Mouse (Mus musculus): ENCODE measurements around the gene Gm49373. TPM values are rescaled to one million over a fixed set of nuclear protein-coding genes. Genes with fewer than 3 reads are reported as not detected.
A peak's percentile ranks its signal among the peaks of the same experiment; 100 is the strongest.

Gene Gm49373
- total and polyA plus RNA-seq, 3 experiments, result 0.60 to 1.5 (median 0.85) TPM

- peaks cover 61 to 83% of the 10 kb centered on the region in 2 experiments for H3K36me3 ChIP-seq (replicated peaks in 1 of 2; ENCODE audit: control insufficient read depth in 1 of 2, insufficient read depth in 1 of 2, low read length in 1 of 2)
- TF ChIP-seq POLR2AphosphoS2 (IDR thresholded peaks at IDR 0.05; ENCODE audit: low read depth, low read length), result 0 out of 2 replicates have a peak, but pooled peaks have one; percentile 8
- TF ChIP-seq RAD21 (IDR thresholded peaks at IDR 0.05; ENCODE audit: low read depth, low read length), result no peak
- no peaks in the 10 kb centered on the region for H3K27me3 ChIP-seq (replicated peaks)
Measured at GRCm38 (mm10) chr9:21021363-21021762, 51.5 kb downstream of the Gm49373 start.

GRCm38 (mm10) chr9:21018600-21018999 is 54.3 kb downstream of the Gm49373 start:
- Histone ChIP-seq H3K79me2 (replicated peaks; ENCODE audit: control insufficient read depth, extremely low read depth, insufficient read depth, poor library complexity, severe bottlenecking) (peaks cover 73% of the 10 kb centered on the region), H3K27me3 (replicated peaks) (no peaks in the 10 kb centered on the region), H3K4me3 (replicated peaks in 1 of 3; ENCODE audit: low read depth in 2 of 3, low read length in 2 of 3, poor library complexity in 1 of 3) (peak overlapping the region; percentile 9 to 50 (median 29)), H3K9ac (ENCODE audit: insufficient read depth, low read depth) (peak overlapping the region; percentile 25; the same call in 1 of the 2 replicates), H3K9me3 (replicated peaks; ENCODE audit: low read length) (no peaks in the 10 kb centered on the region), H3K27ac (ENCODE audit: insufficient read depth, low read depth) (no peak overlapping the region), H3K4me1 (ENCODE audit: control insufficient read depth in 1 of 2, insufficient read depth in 2 of 2) (peaks cover 26 to 62% of the 10 kb centered on the region in 2 experiments), H3K4me2 (ENCODE audit: insufficient read depth, low read depth, poor library complexity, severe bottlenecking) (peak overlapping the region; percentile 65), H3K36me3 (replicated peaks in 1 of 2; ENCODE audit: control insufficient read depth in 1 of 2, insufficient read depth in 1 of 2, low read length in 1 of 2) (peaks cover 43 to 58% of the 10 kb centered on the region in 2 experiments)
- dilution Hi-C loops (cut with MboI; ENCODE audit: extremely low pct_ligation_motif_present, extremely low pct_unique_long_range_greater_than_20kb, low sequenced_read_pairs) (no loop called here), in situ Hi-C loops (cut with MboI; ENCODE audit: low pct_ligation_motif_present, low pct_unique_long_range_greater_than_20kb, low sequenced_read_pairs) (loop anchor here (10.0 kb wide), 1 partner anchor 126 kb away; the partner anchor contains the start of gene Cdc37)
- TF ChIP-seq ELF1 (IDR thresholded peaks at IDR 0.05; ENCODE audit: low read depth, low read length) (no peak), HCFC1 (IDR thresholded peaks at IDR 0.05; ENCODE audit: low read depth, low read length) (no peak), ETS1 (conservative IDR thresholded peaks at IDR 0.05; ENCODE audit: low read depth, low read length) (no peak), PAX5 (IDR thresholded peaks at IDR 0.05; ENCODE audit: low read length) (no peak), SIN3A (IDR thresholded peaks at IDR 0.05; ENCODE audit: low read length) (no peak), USF1 (IDR thresholded peaks at IDR 0.05; ENCODE audit: low read depth, low read length) (no peak)
- DNase-seq (ENCODE audit: extremely low read depth), result no peak

More at GRCm38 (mm10) chr9:21021363-21021762, 51.5 kb downstream of the Gm49373 start:
- Histone ChIP-seq H3K9ac (ENCODE audit: insufficient read depth, low read depth) (no peak overlapping the region), H3K4me1 (ENCODE audit: control insufficient read depth in 1 of 2, insufficient read depth in 2 of 2) (peaks cover 19 to 50% of the 10 kb centered on the region in 2 experiments), H3K79me2 (replicated peaks; ENCODE audit: control insufficient read depth, extremely low read depth, insufficient read depth, poor library complexity, severe bottlenecking) (peaks cover 82% of the 10 kb centered on the region), H3K9me3 (replicated peaks; ENCODE audit: low read length) (no peaks in the 10 kb centered on the region), H3K4me2 (ENCODE audit: insufficient read depth, low read depth, poor library complexity, severe bottlenecking) (no peak overlapping the region), H3K27ac (ENCODE audit: insufficient read depth, low read depth) (no peak overlapping the region), H3K4me3 (replicated peaks in 1 of 3; ENCODE audit: low read depth in 2 of 3, low read length in 2 of 3, poor library complexity in 1 of 3) (no peak overlapping the region)
- DNase-seq (ENCODE audit: extremely low read depth), result no peak
- in situ Hi-C loops (cut with MboI; ENCODE audit: low pct_ligation_motif_present, low pct_unique_long_range_greater_than_20kb, low sequenced_read_pairs) (no loop called here), dilution Hi-C loops (cut with MboI; ENCODE audit: extremely low pct_ligation_motif_present, extremely low pct_unique_long_range_greater_than_20kb, low sequenced_read_pairs) (no loop called here)

- DNase-seq (ENCODE audit: extremely low read depth), result no peak
- Histone ChIP-seq H3K27me3 (replicated peaks) (no peaks in the 10 kb centered on the region), H3K27ac (ENCODE audit: insufficient read depth, low read depth) (peak overlapping the region; percentile 37), H3K36me3 (replicated peaks in 1 of 2; ENCODE audit: control insufficient read depth in 1 of 2, insufficient read depth in 1 of 2, low read length in 1 of 2) (peaks cover 35 to 48% of the 10 kb centered on the region in 2 experiments), H3K9ac (ENCODE audit: insufficient read depth, low read depth) (peak overlapping the region; percentile 50), H3K4me3 (replicated peaks in 1 of 3; ENCODE audit: low read depth in 2 of 3, low read length in 2 of 3, poor library complexity in 1 of 3) (peak overlapping the region; percentile 60 to 90 (median 69)), H3K79me2 (replicated peaks; ENCODE audit: control insufficient read depth, extremely low read depth, insufficient read depth, poor library complexity, severe bottlenecking) (peaks cover 60% of the 10 kb centered on the region), H3K4me2 (ENCODE audit: insufficient read depth, low read depth, poor library complexity, severe bottlenecking) (peak overlapping the region; percentile 89), H3K4me1 (ENCODE audit: control insufficient read depth in 1 of 2, insufficient read depth in 2 of 2) (peaks cover 26 to 56% of the 10 kb centered on the region in 2 experiments), H3K9me3 (replicated peaks; ENCODE audit: low read length) (no peaks in the 10 kb centered on the region)
- dilution Hi-C loops (cut with MboI; ENCODE audit: extremely low pct_ligation_motif_present, extremely low pct_unique_long_range_greater_than_20kb, low sequenced_read_pairs) (no loop called here), in situ Hi-C loops (cut with MboI; ENCODE audit: low pct_ligation_motif_present, low pct_unique_long_range_greater_than_20kb, low sequenced_read_pairs) (loop anchor here (10.0 kb wide), 1 partner anchor 128 kb away; the partner anchor contains the start of gene Cdc37)
- TF ChIP-seq ZKSCAN1 (IDR thresholded peaks at IDR 0.05; ENCODE audit: borderline replicate concordance, low read depth, low read length) (no peak), NRF1 (IDR thresholded peaks at IDR 0.05; ENCODE audit: low read depth, low read length) (no peak), MXI1 (IDR thresholded peaks at IDR 0.05; ENCODE audit: low read depth, low read length) (no peak), GABPA (IDR thresholded peaks at IDR 0.05; ENCODE audit: insufficient replicate concordance, low read depth, low read length) (no peak), TCF12 (IDR thresholded peaks at IDR 0.05; ENCODE audit: low read depth, low read length) (no peak), POLR2A (IDR thresholded peaks at IDR 0.05; ENCODE audit: low read depth, low read length) (no peak), E2F4 (IDR thresholded peaks at IDR 0.05; ENCODE audit: insufficient replicate concordance, low read depth, low read length) (no peak), CTCF (conservative IDR thresholded peaks at IDR 0.05 in 1 of 2, IDR thresholded peaks at IDR 0.05 in 1 of 2; ENCODE audit: low read depth in 2 of 2, low read length in 2 of 2) (no peak), BHLHE40 (IDR thresholded peaks at IDR 0.05; ENCODE audit: low read depth, low read length) (no peak), KAT2A (IDR thresholded peaks at IDR 0.05; ENCODE audit: insufficient replicate concordance, low read length) (no peak), USF1 (IDR thresholded peaks at IDR 0.05; ENCODE audit: low read depth, low read length) (no peak), RCOR1 (conservative IDR thresholded peaks at IDR 0.05; ENCODE audit: low read depth, low read length) (no peak), ELF1 (IDR thresholded peaks at IDR 0.05; ENCODE audit: low read depth, low read length) (no peak)
Measured at GRCm38 (mm10) chr9:21017177-21017575, 55.7 kb downstream of the Gm49373 start.

All from CH12.LX (cell line).